Mouse (Mus musculus) right cerebral cortex, postnatal 14 days (tissue): ENCODE results near the gene Cdh19.

Experiments used
- DNase-seq: peaks from one replicate; pipeline ENCODE4 v3.0.0; 2022

Gene Cdh19

GRCm38 (mm10) chr1:110977484-110977883 lies at the start of gene Cdh19:
TSS of gene Cdh19 (minus strand) at chr1:110977584.
- DNase-seq: no peak

DNA sequence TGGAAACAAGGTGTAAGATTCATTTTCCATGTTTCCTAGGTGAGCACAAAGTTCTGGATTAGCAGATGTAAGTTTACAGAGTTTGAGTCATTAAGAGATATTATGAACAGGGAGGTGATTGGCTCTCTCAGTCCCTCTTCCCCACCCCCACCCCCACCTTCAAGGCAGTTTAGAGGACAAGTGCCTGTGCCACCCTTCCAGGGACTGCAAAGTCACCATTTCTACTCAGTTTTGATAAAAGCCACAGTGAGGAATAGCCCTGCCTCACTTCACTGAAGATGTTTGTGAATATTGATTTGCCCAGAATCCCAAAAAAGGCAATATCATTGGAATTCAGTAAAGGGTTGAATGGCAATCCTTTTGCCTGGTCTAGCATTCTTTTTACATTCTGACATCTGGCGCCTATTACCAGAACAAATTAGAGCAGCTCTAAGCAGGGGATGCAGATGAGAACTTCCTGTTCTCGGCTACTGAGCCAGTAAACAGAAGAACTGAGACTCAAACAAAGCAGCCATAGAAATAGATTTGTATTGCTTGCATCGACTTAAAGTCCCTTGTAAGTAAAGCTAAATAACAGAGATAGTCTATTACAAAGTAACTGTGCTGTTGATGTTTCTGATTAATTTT lies 43.2 kb upstream of the Cdh19 start:
- DNase-seq: no peak

GRCm38 (mm10) chr1:111017640-111018039 lies 40.3 kb upstream of the Cdh19 start:
- DNase-seq: no peak

DNA sequence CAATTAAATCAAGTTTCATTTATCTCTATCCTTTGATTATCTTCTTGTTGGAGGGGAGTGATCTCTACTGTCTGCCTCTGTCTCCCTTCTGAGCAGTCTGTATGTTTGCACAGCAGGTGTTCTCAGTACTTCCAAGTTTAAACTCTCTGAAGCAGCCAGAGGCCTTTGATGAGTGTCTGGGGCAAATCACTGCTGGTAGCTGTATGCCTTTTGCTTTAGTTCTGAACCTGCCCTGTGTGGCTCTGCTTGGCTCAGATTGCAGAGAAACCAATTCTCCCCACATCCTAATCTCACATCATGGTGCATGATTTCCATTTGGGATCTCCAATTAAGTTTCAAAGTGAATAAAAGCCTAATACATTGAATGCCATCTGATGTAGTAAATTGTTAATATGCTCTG lies 12.4 kb upstream of the Cdh19 start:
- no peak for DNase-seq

DNA sequence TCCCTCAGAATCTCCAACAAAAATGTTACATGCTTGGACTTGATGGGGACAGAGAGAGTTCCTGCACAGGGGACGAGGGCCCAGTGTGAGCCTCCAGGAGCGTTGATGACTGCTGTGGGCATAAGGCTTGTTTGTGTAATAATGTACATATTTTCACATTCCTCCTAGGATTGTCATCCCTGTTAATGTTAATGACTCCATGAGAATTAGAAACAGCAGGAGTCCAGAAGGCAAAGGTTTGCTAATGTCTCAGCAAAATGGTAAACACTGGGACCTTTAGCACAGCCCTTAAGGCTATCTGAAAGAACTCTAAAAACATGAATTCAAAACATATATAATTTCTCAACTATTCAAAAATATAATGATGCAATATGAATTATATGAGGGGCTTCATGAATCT lies 8.2 kb downstream of the Cdh19 start:
- DNase-seq: no peak

GRCm38 (mm10) chr1:110909752-110910151 lies 67.6 kb downstream of the Cdh19 start:
- DNase-seq: no peak

- no peak for DNase-seq
These were observed 68.2 kb downstream of the Cdh19 start for GRCm38 (mm10) chr1:110909218-110909617.

GRCm38 (mm10) chr1:110904266-110904665 lies 73.1 kb downstream of the Cdh19 start:
- no peak for DNase-seq
